ENCODE assay signal across 12 mouse cellular contexts in the genomic region with DNA sequence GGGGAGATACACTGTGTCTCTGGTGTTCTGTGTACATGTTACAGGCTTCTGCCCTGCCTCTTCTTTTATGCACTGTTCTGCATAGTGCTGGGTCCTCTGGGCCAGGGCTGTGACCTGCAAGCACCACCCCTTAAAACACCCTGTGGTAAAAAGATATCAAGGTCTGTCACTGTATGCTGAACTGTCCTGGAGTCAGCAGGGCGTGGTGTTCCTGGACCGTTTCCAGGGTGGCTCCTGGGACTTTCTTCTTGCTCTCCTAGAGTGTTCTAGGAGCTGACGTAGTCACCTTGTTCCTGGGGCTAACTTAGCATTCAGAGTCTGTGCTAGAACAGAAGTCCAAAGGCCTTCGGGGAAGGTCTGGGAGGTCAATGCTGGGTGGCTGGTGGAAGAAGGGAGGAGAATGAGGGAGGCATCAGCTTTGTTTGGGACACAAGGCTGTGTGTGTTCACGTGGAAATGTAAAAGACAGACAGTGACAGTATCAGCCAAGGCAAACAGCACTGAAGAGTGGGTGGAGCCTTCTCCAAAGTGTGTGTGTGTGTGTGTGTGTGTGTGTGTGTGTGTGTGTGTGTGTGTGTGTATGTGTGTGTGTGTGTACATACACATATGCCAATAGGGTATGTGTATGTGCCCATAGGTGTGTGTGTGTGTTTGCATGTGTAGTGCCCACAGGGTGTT.
DNase-seq lines count a peak whose midpoint lies in the region; ATAC-seq and TF ChIP-seq lines count a peak whose summit lies in the region.
"Had no signal": no experiment of that assay in that cellular context is flagged by ENCODE, and none has a peak within 500 bp of the region (broad histone marks: within the 10 kb centered on the region; RNA-seq: fewer than 3 reads in every experiment).

No protein-coding gene starts in this region.

- no peak overlapping the region for H3K27ac ChIP-seq in intestine, postnatal 0 days (ENCODE audit: low read depth, low read length)
- H3K27ac ChIP-seq: forebrain, embryonic 12.5 days; hindbrain, embryonic 12.5 days had no signal

- no peak overlapping the region for H3K4me2 ChIP-seq in intestine, postnatal 0 days (replicated peaks; ENCODE audit: low read depth)
- H3K4me2 ChIP-seq: forebrain, embryonic 12.5 days; hindbrain, embryonic 12.5 days had no signal

- H3K27me3 ChIP-seq in intestine, postnatal 0 days (replicated peaks; ENCODE audit: control insufficient read depth, insufficient read depth, low read length): no peaks in the 10 kb centered on the region
- H3K27me3 ChIP-seq: forebrain, embryonic 12.5 days; Patski had no signal

- peak; percentile 33 to 53 for DNase-seq in adrenal gland, adult (ENCODE audit: inconsistent age in 2 of 2, low spot score in 1 of 2)
- no peak for DNase-seq in adrenal gland, postnatal 25 days
- DNase-seq in 3134 (ENCODE audit: extremely low read depth, insufficient read length, low spot score): peak; percentile 15
- no peak for DNase-seq in thymus, postnatal 0 days (ENCODE audit: low spot score)
- DNase-seq in right cerebral cortex, adult 18-20 months: no peak
- DNase-seq: cerebellum, adult 11-12 months had no signal

- peak; percentile 87 for ATAC-seq in intestine, postnatal 0 days
- 0 out of 2 replicates have a peak, but pooled peaks have one; percentile 33 for ATAC-seq in megakaryocyte, adult 5-6 weeks (ENCODE audit: poor library complexity, severe bottlenecking)
- ATAC-seq in cerebellum, adult (ENCODE audit: insufficient number of reproducible peaks, low FRiP score, low TSS enrichment): no peak
- ATAC-seq: Patski had no signal

- H3K9ac ChIP-seq in intestine, postnatal 0 days (ENCODE audit: low read depth, low read length): no peak overlapping the region
- H3K9ac ChIP-seq: forebrain, embryonic 12.5 days; hindbrain, embryonic 12.5 days had no signal

- H3K4me3 ChIP-seq in intestine, postnatal 0 days (ENCODE audit: low read depth, low read length): no peak overlapping the region
- H3K4me3 ChIP-seq: forebrain, embryonic 12.5 days; hindbrain, embryonic 12.5 days had no signal

- no peaks in the 10 kb centered on the region for H3K36me3 ChIP-seq in intestine, postnatal 0 days (ENCODE audit: control insufficient read depth, insufficient read depth)
- H3K36me3 ChIP-seq: forebrain, embryonic 12.5 days; hindbrain, embryonic 12.5 days had no signal

- WGBS in intestine, postnatal 0 days: 30% methylated on average over 5 of the region's 5 CpGs

- no peaks in the 10 kb centered on the region for H3K9me3 ChIP-seq in intestine, postnatal 0 days (ENCODE audit: control insufficient read depth)

- TF ChIP-seq CTCF in intestine, postnatal 0 days (IDR thresholded peaks at IDR 0.05; ENCODE audit: low read depth): no peak

- peaks cover 19% of the 10 kb centered on the region for H3K4me1 ChIP-seq in intestine, postnatal 0 days (replicated peaks; ENCODE audit: control insufficient read depth, insufficient read depth, low read length)

Comparison
In these comparisons a context has a peak if more than half of its experiments do, and no peak if none do; other contexts are left out.
1. DNase-seq: peak in adrenal gland, adult (2 of 2) and 3134 (single experiment); none in adrenal gland, postnatal 25 days (single experiment), thymus, postnatal 0 days (single experiment) and right cerebral cortex, adult 18-20 months (single experiment).